Mouse (Mus musculus): ENCODE measurements around the gene Bmp6. TPM values are rescaled to one million over a fixed set of nuclear protein-coding genes. Genes with fewer than 3 reads are reported as not detected.

The Bmp6 gene
- polyA plus RNA-seq, 1 experiment = not detected

- 69% methylated on average over 6 of the region's 6 CpGs for WGBS
- TF ChIP-seq CTCF (IDR thresholded peaks at IDR 0.05; ENCODE audit: insufficient read depth, low read depth, low read length) = no peak
- TF ChIP-seq POLR2A (IDR thresholded peaks at IDR 0.05; ENCODE audit: insufficient read depth, low read depth, low read length) = no peak
- Histone ChIP-seq H3K27ac (ENCODE audit: insufficient read depth, low read depth, low read length) (no peak overlapping the region), H3K4me3 (ENCODE audit: insufficient read depth, low read depth, low read length) (no peak overlapping the region), H3K4me1 (ENCODE audit: control insufficient read depth, insufficient read depth, low read length) (no peaks in the 10 kb centered on the region)
Measured at GRCm38 (mm10) chr13:38376071-38376470, 31.2 kb downstream of the Bmp6 start.

- H3K4me1 ChIP-seq (ENCODE audit: control insufficient read depth, insufficient read depth, low read length) = no peaks in the 10 kb centered on the region
- TF ChIP-seq POLR2A (IDR thresholded peaks at IDR 0.05; ENCODE audit: insufficient read depth, low read depth, low read length) = no peak
- no peak for TF ChIP-seq CTCF (IDR thresholded peaks at IDR 0.05; ENCODE audit: insufficient read depth, low read depth, low read length)
- H3K4me3 ChIP-seq (ENCODE audit: insufficient read depth, low read depth, low read length) = no peak overlapping the region
- 85% methylated on average over 9 of the region's 9 CpGs for WGBS
- H3K27ac ChIP-seq (ENCODE audit: insufficient read depth, low read depth, low read length) = no peak overlapping the region
Measured at GRCm38 (mm10) chr13:38377355-38377754, 32.4 kb downstream of the Bmp6 start.

GRCm38 (mm10) chr13:38379806-38380205 is 34.9 kb downstream of the Bmp6 start:
- no peak overlapping the region for H3K27ac ChIP-seq (ENCODE audit: insufficient read depth, low read depth, low read length)
- no peak overlapping the region for H3K4me3 ChIP-seq (ENCODE audit: insufficient read depth, low read depth, low read length)
- WGBS = 86% methylated on average over 5 of the region's 5 CpGs
- H3K4me1 ChIP-seq (ENCODE audit: control insufficient read depth, insufficient read depth, low read length) = no peaks in the 10 kb centered on the region
- no peak for TF ChIP-seq CTCF (IDR thresholded peaks at IDR 0.05; ENCODE audit: insufficient read depth, low read depth, low read length)
- TF ChIP-seq POLR2A (IDR thresholded peaks at IDR 0.05; ENCODE audit: insufficient read depth, low read depth, low read length) = no peak

- no peak for TF ChIP-seq CTCF (IDR thresholded peaks at IDR 0.05; ENCODE audit: insufficient read depth, low read depth, low read length)
- no peak for TF ChIP-seq POLR2A (IDR thresholded peaks at IDR 0.05; ENCODE audit: insufficient read depth, low read depth, low read length)
- WGBS = 51% methylated on average over 3 of the region's 3 CpGs
Measured at GRCm38 (mm10) chr13:38386035-38386559, 41.2 kb downstream of the Bmp6 start.

GRCm38 (mm10) chr13:38387453-38388040 is 42.6 kb downstream of the Bmp6 start:
- 92% methylated on average over 4 of the region's 4 CpGs for WGBS

More at GRCm38 (mm10) chr13:38386035-38386559, 41.2 kb downstream of the Bmp6 start:
- Histone ChIP-seq H3K4me1 (ENCODE audit: control insufficient read depth, insufficient read depth, low read length) (no peaks in the 10 kb centered on the region), H3K27ac (ENCODE audit: insufficient read depth, low read depth, low read length) (no peak overlapping the region), H3K4me3 (ENCODE audit: insufficient read depth, low read depth, low read length) (no peak overlapping the region)

GRCm38 (mm10) chr13:38393444-38393843 is 48.5 kb downstream of the Bmp6 start:
- 61% methylated on average over 5 of the region's 5 CpGs for WGBS
- no peak overlapping the region for H3K4me3 ChIP-seq (ENCODE audit: insufficient read depth, low read depth, low read length)
- H3K4me1 ChIP-seq (ENCODE audit: control insufficient read depth, insufficient read depth, low read length) = no peaks in the 10 kb centered on the region
- H3K27ac ChIP-seq (ENCODE audit: insufficient read depth, low read depth, low read length) = no peak overlapping the region
- TF ChIP-seq CTCF (IDR thresholded peaks at IDR 0.05; ENCODE audit: insufficient read depth, low read depth, low read length) (no peak), POLR2A (IDR thresholded peaks at IDR 0.05; ENCODE audit: insufficient read depth, low read depth, low read length) (no peak)

More at GRCm38 (mm10) chr13:38387453-38388040, 42.6 kb downstream of the Bmp6 start:
- TF ChIP-seq POLR2A (IDR thresholded peaks at IDR 0.05; ENCODE audit: insufficient read depth, low read depth, low read length) (no peak), CTCF (IDR thresholded peaks at IDR 0.05; ENCODE audit: insufficient read depth, low read depth, low read length) (no peak)
- Histone ChIP-seq H3K4me1 (ENCODE audit: control insufficient read depth, insufficient read depth, low read length) (no peaks in the 10 kb centered on the region), H3K27ac (ENCODE audit: insufficient read depth, low read depth, low read length) (no peak overlapping the region), H3K4me3 (ENCODE audit: insufficient read depth, low read depth, low read length) (no peak overlapping the region)

- H3K4me1 ChIP-seq (ENCODE audit: control insufficient read depth, insufficient read depth, low read length) = no peaks in the 10 kb centered on the region
- WGBS = 84% methylated on average over 4 of the region's 4 CpGs
- H3K27ac ChIP-seq (ENCODE audit: insufficient read depth, low read depth, low read length) = no peak overlapping the region
- no peak overlapping the region for H3K4me3 ChIP-seq (ENCODE audit: insufficient read depth, low read depth, low read length)
- TF ChIP-seq POLR2A (IDR thresholded peaks at IDR 0.05; ENCODE audit: insufficient read depth, low read depth, low read length) (no peak), CTCF (IDR thresholded peaks at IDR 0.05; ENCODE audit: insufficient read depth, low read depth, low read length) (no peak)
Measured at GRCm38 (mm10) chr13:38395026-38395425, 50.1 kb downstream of the Bmp6 start.

GRCm38 (mm10) chr13:38397007-38397545 is 52.2 kb downstream of the Bmp6 start:
- no peaks in the 10 kb centered on the region for H3K4me1 ChIP-seq (ENCODE audit: control insufficient read depth, insufficient read depth, low read length)
- TF ChIP-seq CTCF (IDR thresholded peaks at IDR 0.05; ENCODE audit: insufficient read depth, low read depth, low read length) (no peak), POLR2A (IDR thresholded peaks at IDR 0.05; ENCODE audit: insufficient read depth, low read depth, low read length) (no peak)
- no peak overlapping the region for H3K4me3 ChIP-seq (ENCODE audit: insufficient read depth, low read depth, low read length)
- no peak overlapping the region for H3K27ac ChIP-seq (ENCODE audit: insufficient read depth, low read depth, low read length)
- 85% methylated on average over 7 of the region's 7 CpGs for WGBS

- TF ChIP-seq POLR2A (IDR thresholded peaks at IDR 0.05; ENCODE audit: insufficient read depth, low read depth, low read length) = no peak
- TF ChIP-seq CTCF (IDR thresholded peaks at IDR 0.05; ENCODE audit: insufficient read depth, low read depth, low read length) = no peak
- Histone ChIP-seq H3K4me3 (ENCODE audit: insufficient read depth, low read depth, low read length) (no peak overlapping the region), H3K27ac (ENCODE audit: insufficient read depth, low read depth, low read length) (no peak overlapping the region), H3K4me1 (ENCODE audit: control insufficient read depth, insufficient read depth, low read length) (no peaks in the 10 kb centered on the region)
- WGBS = 79% methylated on average over 6 of the region's 6 CpGs
Measured at GRCm38 (mm10) chr13:38398658-38399057, 53.8 kb downstream of the Bmp6 start.

Measured in olfactory bulb, adult 2 months (tissue).